Mouse (Mus musculus): ENCODE measurements around the gene Setd5. TPM values are rescaled to one million over a fixed set of nuclear protein-coding genes. Genes with fewer than 3 reads are reported as not detected.

Setd5 gene
- total RNA-seq, 1 experiment: 79.4 TPM

- in situ Hi-C loops (cut with MboI; ENCODE audit: low sequenced_read_pairs in 2 of 2, unreplicated experiment in 2 of 2): no loop called here
- peak overlapping the region; percentile 66 for H3K9ac ChIP-seq (ENCODE audit: insufficient read depth, low read depth, low read length, poor library complexity, severe bottlenecking)
- H3K27ac ChIP-seq (ENCODE audit: insufficient read depth, low read depth, low read length, poor library complexity, severe bottlenecking): peak overlapping the region; percentile 40; the same call in 1 of the 2 replicates
Observed at GRCm38 (mm10) chr6:113079492-113079891, 2.3 kb downstream of the Setd5 start.

GRCm38 (mm10) chr6:113082229-113082628, 5.1 kb downstream of the Setd5 start:
- peak; percentile 38 for DNase-seq (ENCODE audit: low read depth, low spot score)

More at GRCm38 (mm10) chr6:113079492-113079891, 2.3 kb downstream of the Setd5 start:
- no peak for DNase-seq (ENCODE audit: low read depth, low spot score)
- Histone ChIP-seq H3K36me3 (ENCODE audit: control insufficient read depth, insufficient read depth, low read length, poor library complexity, severe bottlenecking) (peaks cover 2% of the 10 kb centered on the region; the same call in 1 of the 2 replicates), H3K4me3 (ENCODE audit: insufficient read depth in 1 of 2, low read depth in 1 of 2, low read length in 2 of 2, poor library complexity in 1 of 2, severe bottlenecking in 1 of 2) (peak overlapping the region; percentile 52 to 86), H3K4me1 (ENCODE audit: control insufficient read depth in 2 of 2, insufficient read depth in 2 of 2, low read length in 2 of 2, poor library complexity in 1 of 2) (peaks cover 4 to 16% of the 10 kb centered on the region in 2 experiments; a peak in 3 of 4 replicates), H3K9me3 (ENCODE audit: control insufficient read depth, insufficient read depth, low read depth, low read length) (no peaks in the 10 kb centered on the region)
- TF ChIP-seq CHD2 (IDR thresholded peaks at IDR 0.05; ENCODE audit: low read depth, low read length): no peak
- TF ChIP-seq ZC3H11A (IDR thresholded peaks at IDR 0.05; ENCODE audit: borderline replicate concordance, low read depth, low read length): no peak
- TF ChIP-seq ZNF384 (IDR thresholded peaks at IDR 0.05; ENCODE audit: low read depth, low read length): no peak
- TF ChIP-seq MAFK (IDR thresholded peaks at IDR 0.05; ENCODE audit: insufficient read depth, low read depth, low read length): no peak
- no peak for TF ChIP-seq HCFC1 (IDR thresholded peaks at IDR 0.05; ENCODE audit: borderline replicate concordance, insufficient read depth, low read length)

DNA sequence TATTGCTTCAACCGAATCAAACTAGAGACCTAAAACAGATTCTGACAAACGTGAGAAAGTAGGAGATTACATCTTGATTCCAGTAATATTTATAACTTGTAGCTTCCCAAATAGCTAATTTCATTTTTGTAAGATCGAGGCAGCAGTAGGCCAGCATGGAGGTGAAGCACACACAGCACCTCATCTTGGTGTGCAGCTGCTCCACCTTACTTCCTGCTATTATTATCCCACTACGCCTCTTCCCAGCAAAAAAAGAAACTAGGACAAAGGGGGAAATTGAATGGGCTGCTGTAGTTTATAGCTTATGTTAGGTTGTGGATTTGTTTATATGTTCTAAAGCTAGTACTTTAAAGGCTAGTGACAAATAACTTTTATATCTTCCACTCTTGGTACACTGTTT, 7.4 kb downstream of the Setd5 start:
- Histone ChIP-seq H3K36me3 (ENCODE audit: control insufficient read depth, insufficient read depth, low read length, poor library complexity, severe bottlenecking) (0 out of 2 replicates have a peak, but pooled peaks cover 2% of the 10 kb centered on the region), H3K4me3 (ENCODE audit: insufficient read depth in 1 of 2, low read depth in 1 of 2, low read length in 2 of 2, poor library complexity in 1 of 2, severe bottlenecking in 1 of 2) (no peak overlapping the region), H3K9me3 (ENCODE audit: control insufficient read depth, insufficient read depth, low read depth, low read length) (no peaks in the 10 kb centered on the region), H3K4me1 (ENCODE audit: control insufficient read depth in 2 of 2, insufficient read depth in 2 of 2, low read length in 2 of 2, poor library complexity in 1 of 2) (peaks cover 2 to 23% of the 10 kb centered on the region in 2 experiments; a peak in 3 of 4 replicates), H3K9ac (ENCODE audit: insufficient read depth, low read depth, low read length, poor library complexity, severe bottlenecking) (no peak overlapping the region), H3K27ac (ENCODE audit: insufficient read depth, low read depth, low read length, poor library complexity, severe bottlenecking) (no peak overlapping the region)
- no peak for TF ChIP-seq MAFK (IDR thresholded peaks at IDR 0.05; ENCODE audit: insufficient read depth, low read depth, low read length)
- in situ Hi-C loops (cut with MboI; ENCODE audit: low sequenced_read_pairs in 2 of 2, unreplicated experiment in 2 of 2): no loop called here
- DNase-seq (ENCODE audit: low read depth, low spot score): no peak

More at GRCm38 (mm10) chr6:113082229-113082628, 5.1 kb downstream of the Setd5 start:
- H3K36me3 ChIP-seq (ENCODE audit: control insufficient read depth, insufficient read depth, low read length, poor library complexity, severe bottlenecking): 0 out of 2 replicates have a peak, but pooled peaks cover 2% of the 10 kb centered on the region
- H3K9ac ChIP-seq (ENCODE audit: insufficient read depth, low read depth, low read length, poor library complexity, severe bottlenecking): no peak overlapping the region
- H3K4me1 ChIP-seq (ENCODE audit: control insufficient read depth in 2 of 2, insufficient read depth in 2 of 2, low read length in 2 of 2, poor library complexity in 1 of 2): peaks cover 4 to 23% of the 10 kb centered on the region in 2 experiments; a peak in 3 of 4 replicates
- TF ChIP-seq ZC3H11A (IDR thresholded peaks at IDR 0.05; ENCODE audit: borderline replicate concordance, low read depth, low read length): no peak
- no peak for TF ChIP-seq MAFK (IDR thresholded peaks at IDR 0.05; ENCODE audit: insufficient read depth, low read depth, low read length)
- no peak for TF ChIP-seq CHD2 (IDR thresholded peaks at IDR 0.05; ENCODE audit: low read depth, low read length)
- TF ChIP-seq ZNF384 (IDR thresholded peaks at IDR 0.05; ENCODE audit: low read depth, low read length): peak; percentile 50; the same call in 1 of the 2 replicates
- no peak overlapping the region; the same call in 1 of the 2 replicates for H3K27ac ChIP-seq (ENCODE audit: insufficient read depth, low read depth, low read length, poor library complexity, severe bottlenecking)
- H3K9me3 ChIP-seq (ENCODE audit: control insufficient read depth, insufficient read depth, low read depth, low read length): no peaks in the 10 kb centered on the region
- peak overlapping the region in 1 of 2 experiments; percentile 11; a peak in 2 of 4 replicates for H3K4me3 ChIP-seq (ENCODE audit: insufficient read depth in 1 of 2, low read depth in 1 of 2, low read length in 2 of 2, poor library complexity in 1 of 2, severe bottlenecking in 1 of 2)
- in situ Hi-C loops (cut with MboI; ENCODE audit: low sequenced_read_pairs in 2 of 2, unreplicated experiment in 2 of 2): no loop called here

DNA sequence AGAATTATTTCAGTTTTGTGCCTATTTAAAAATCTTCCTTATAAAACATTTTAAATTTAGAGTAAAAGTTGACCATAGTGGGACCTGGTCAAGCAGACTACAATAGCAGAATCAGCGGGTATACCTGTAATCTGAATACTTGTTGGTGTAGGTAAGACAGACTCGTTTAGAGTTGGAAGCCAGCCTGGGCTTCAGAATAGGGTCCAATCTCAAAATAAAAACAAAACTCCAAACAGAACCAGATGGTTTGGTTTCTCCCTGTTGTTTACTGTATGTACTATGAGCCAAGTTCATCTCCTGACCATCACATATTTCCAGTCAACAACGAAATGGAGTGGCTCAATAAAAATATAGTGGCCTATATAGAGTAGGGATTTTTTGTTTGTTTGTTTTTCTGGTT, 16.0 kb downstream of the Setd5 start:
- DNase-seq (ENCODE audit: low read depth, low spot score): no peak
- Histone ChIP-seq H3K36me3 (ENCODE audit: control insufficient read depth, insufficient read depth, low read length, poor library complexity, severe bottlenecking) (no peaks in the 10 kb centered on the region), H3K4me1 (ENCODE audit: control insufficient read depth in 2 of 2, insufficient read depth in 2 of 2, low read length in 2 of 2, poor library complexity in 1 of 2) (peaks cover 0 to 10% of the 10 kb centered on the region in 2 experiments; a peak in 1 of 4 replicates), H3K9me3 (ENCODE audit: control insufficient read depth, insufficient read depth, low read depth, low read length) (no peaks in the 10 kb centered on the region), H3K27ac (ENCODE audit: insufficient read depth, low read depth, low read length, poor library complexity, severe bottlenecking) (no peak overlapping the region), H3K9ac (ENCODE audit: insufficient read depth, low read depth, low read length, poor library complexity, severe bottlenecking) (no peak overlapping the region), H3K4me3 (ENCODE audit: insufficient read depth in 1 of 2, low read depth in 1 of 2, low read length in 2 of 2, poor library complexity in 1 of 2, severe bottlenecking in 1 of 2) (no peak overlapping the region)
- in situ Hi-C loops (cut with MboI; ENCODE audit: low sequenced_read_pairs in 2 of 2, unreplicated experiment in 2 of 2): no loop called here
- TF ChIP-seq HCFC1 (IDR thresholded peaks at IDR 0.05; ENCODE audit: borderline replicate concordance, insufficient read depth, low read length) (no peak), CHD2 (IDR thresholded peaks at IDR 0.05; ENCODE audit: low read depth, low read length) (no peak), ZC3H11A (IDR thresholded peaks at IDR 0.05; ENCODE audit: borderline replicate concordance, low read depth, low read length) (no peak), ZNF384 (IDR thresholded peaks at IDR 0.05; ENCODE audit: low read depth, low read length) (no peak), MAFK (IDR thresholded peaks at IDR 0.05; ENCODE audit: insufficient read depth, low read depth, low read length) (no peak)

DNA sequence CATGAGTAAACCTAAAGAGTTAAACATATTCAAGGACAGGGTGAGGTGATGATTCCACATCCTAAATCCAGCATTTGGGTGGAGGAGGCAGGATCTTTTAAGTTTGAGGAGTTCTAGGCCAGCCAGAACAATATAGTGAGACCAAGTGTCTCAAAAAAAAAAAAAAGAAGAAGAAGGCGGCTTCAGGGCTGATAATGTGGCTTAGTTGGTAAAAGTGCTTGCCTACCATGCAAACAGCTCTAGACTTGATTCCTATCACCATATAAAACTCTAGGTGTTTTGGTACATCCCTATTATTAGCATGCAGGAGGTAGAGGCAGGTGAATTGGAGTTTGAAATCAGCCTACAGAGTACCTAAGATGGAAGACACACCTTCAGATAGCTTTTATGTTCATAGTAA, 18.4 kb downstream of the Setd5 start:
- in situ Hi-C loops (cut with MboI; ENCODE audit: low sequenced_read_pairs in 2 of 2, unreplicated experiment in 2 of 2): no loop called here
- Histone ChIP-seq H3K9ac (ENCODE audit: insufficient read depth, low read depth, low read length, poor library complexity, severe bottlenecking) (no peak overlapping the region), H3K27ac (ENCODE audit: insufficient read depth, low read depth, low read length, poor library complexity, severe bottlenecking) (no peak overlapping the region), H3K9me3 (ENCODE audit: control insufficient read depth, insufficient read depth, low read depth, low read length) (no peaks in the 10 kb centered on the region), H3K36me3 (ENCODE audit: control insufficient read depth, insufficient read depth, low read length, poor library complexity, severe bottlenecking) (no peaks in the 10 kb centered on the region), H3K4me1 (ENCODE audit: control insufficient read depth in 2 of 2, insufficient read depth in 2 of 2, low read length in 2 of 2, poor library complexity in 1 of 2) (peaks cover 0 to 16% of the 10 kb centered on the region in 2 experiments; a peak in 2 of 4 replicates), H3K4me3 (ENCODE audit: insufficient read depth in 1 of 2, low read depth in 1 of 2, low read length in 2 of 2, poor library complexity in 1 of 2, severe bottlenecking in 1 of 2) (no peak overlapping the region)
- DNase-seq (ENCODE audit: low read depth, low spot score): no peak
- TF ChIP-seq HCFC1 (IDR thresholded peaks at IDR 0.05; ENCODE audit: borderline replicate concordance, insufficient read depth, low read length) (no peak), ZNF384 (IDR thresholded peaks at IDR 0.05; ENCODE audit: low read depth, low read length) (no peak), MAFK (IDR thresholded peaks at IDR 0.05; ENCODE audit: insufficient read depth, low read depth, low read length) (no peak), CHD2 (IDR thresholded peaks at IDR 0.05; ENCODE audit: low read depth, low read length) (no peak)

All from ES-E14 (cell line).